Mouse (Mus musculus) thymus, adult 2 months (tissue): ENCODE measurements around the gene Vav1.

ENCODE experiments used
- CTCF ChIP-seq: fragments of 200-500 bp; IDR thresholded peaks from 2 replicates; pipeline ENCODE4 v1.5.1; 2012; ENCODE audit warnings: mild to moderate bottlenecking, control low read depth, low read length, moderate library complexity, borderline replicate concordance; ENCODE audit not compliant: control insufficient read depth, poor library complexity, insufficient read depth; ENCODE audit errors: extremely low read depth
- POLR2A ChIP-seq: fragments of 200-500 bp; IDR thresholded peaks from 2 replicates; pipeline ENCODE4 v1.6.1; 2012; ENCODE audit warnings: mild to moderate bottlenecking, low read length, control low read depth, moderate library complexity; ENCODE audit not compliant: control insufficient read depth, poor library complexity, insufficient read depth; ENCODE audit errors: extremely low read depth

GRCm38 (mm10) chr17:57292302-57292701 is 13.4 kb downstream of the Vav1 start:
- TF ChIP-seq CTCF (no peak), POLR2A (no peak)
